Mouse (Mus musculus): ENCODE results near the gene Pmvk. TPM values are rescaled to one million over a fixed set of nuclear protein-coding genes. Genes with fewer than 3 reads are reported as not detected.
"Not testable (repeated sequence)": the region's sequence is repeated elsewhere in the genome, so short reads cannot be mapped to it uniquely, and the experiment has no call there.

Gene Pmvk
- total RNA-seq, 4 experiments from 2014 or later: 4.8 to 8.6 (median 6.6) TPM

DNA sequence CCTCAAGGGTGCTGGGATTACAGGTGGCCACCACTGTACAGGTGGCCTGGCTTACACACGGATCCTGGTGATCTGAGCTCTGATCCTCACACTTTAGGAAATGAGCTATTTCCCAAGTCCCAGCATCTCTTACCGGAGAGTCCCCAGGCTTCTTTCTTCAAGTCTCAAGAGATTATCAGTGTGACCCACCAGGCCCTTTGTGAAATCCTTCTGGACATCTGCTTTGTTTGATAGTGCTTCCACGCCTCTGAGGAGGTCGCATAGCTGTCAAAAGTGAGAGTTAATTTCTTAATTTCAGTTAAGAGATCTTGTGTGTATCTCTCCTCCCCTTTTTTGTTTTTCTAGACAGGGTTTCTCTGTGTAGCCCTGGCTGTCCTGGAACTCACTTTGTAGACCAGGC is 28.5 kb upstream of the Pmvk start:
- no peak for DNase-seq (ENCODE audit: low spot score in 2 of 2)

DNA sequence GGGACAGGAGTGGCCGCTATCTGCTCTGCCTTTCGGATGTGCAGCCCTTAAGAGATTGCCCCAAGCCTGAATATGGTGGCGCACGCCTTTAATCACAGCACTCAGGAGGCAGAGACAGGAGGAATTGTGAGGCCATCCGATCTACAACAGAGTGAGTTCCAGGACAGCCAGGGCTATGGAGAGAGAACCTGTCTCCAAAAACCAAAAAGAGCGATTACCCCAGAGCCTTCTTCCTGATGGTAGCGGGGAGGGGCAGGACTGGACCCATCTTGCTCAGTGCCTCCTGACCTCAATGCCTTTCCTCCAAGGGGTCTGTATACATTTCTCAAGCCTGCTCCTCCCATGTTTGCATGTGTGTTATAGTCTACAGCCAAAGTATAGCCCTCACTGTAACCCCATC is 25.3 kb upstream of the Pmvk start:
- DNase-seq (ENCODE audit: low spot score in 2 of 2): not testable (repeated sequence)

GRCm38 (mm10) chr3:89430171-89431159 is 23.9 kb upstream of the Pmvk start, which contains the start of gene Pygo2:
TSS of gene Pygo2 (plus strand) at chr3:89430214.
- DNase-seq (ENCODE audit: low spot score in 2 of 2): peak; percentile 91 to 95

DNA sequence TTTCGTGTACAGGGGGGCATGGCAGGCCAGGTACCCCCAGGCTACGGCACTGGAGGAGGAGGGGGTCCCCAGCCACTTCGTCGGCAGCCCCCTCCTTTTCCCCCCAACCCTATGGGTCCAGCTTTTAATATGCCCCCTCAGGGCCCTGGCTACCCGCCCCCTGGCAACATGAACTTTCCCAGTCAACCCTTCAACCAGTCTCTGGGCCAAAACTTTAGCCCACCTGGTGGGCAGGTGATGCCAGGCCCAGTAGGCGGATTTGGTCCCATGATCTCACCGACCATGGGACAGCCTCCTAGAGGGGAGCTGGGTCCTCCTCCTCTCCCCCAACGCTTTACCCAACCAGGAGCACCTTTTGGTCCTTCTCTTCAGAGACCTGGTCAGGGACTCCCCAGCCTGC is 21.7 kb upstream of the Pmvk start:
- no peak for DNase-seq (ENCODE audit: low spot score in 2 of 2)

DNA sequence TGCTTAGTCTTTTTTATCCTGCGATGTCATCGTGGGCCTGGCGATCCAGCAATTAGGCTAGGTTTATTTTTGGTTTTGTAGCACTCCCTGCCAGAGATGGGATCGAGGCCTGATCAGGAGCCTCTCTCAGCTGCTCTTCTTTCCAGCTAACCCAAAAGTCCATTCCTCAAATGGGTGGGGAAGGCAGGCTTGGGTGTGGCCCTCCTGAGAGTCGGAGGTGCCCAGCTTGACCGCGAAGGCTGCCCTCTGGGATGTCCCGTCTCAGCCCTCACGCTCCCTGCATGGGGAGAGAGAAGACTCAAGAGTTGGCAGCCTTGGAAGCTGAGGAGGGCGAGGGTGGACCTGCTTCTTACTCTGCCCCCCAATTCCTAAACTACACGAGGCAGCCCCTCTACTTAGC is 19.8 kb upstream of the Pmvk start:
- no peak for DNase-seq (ENCODE audit: low spot score in 2 of 2)

DNA sequence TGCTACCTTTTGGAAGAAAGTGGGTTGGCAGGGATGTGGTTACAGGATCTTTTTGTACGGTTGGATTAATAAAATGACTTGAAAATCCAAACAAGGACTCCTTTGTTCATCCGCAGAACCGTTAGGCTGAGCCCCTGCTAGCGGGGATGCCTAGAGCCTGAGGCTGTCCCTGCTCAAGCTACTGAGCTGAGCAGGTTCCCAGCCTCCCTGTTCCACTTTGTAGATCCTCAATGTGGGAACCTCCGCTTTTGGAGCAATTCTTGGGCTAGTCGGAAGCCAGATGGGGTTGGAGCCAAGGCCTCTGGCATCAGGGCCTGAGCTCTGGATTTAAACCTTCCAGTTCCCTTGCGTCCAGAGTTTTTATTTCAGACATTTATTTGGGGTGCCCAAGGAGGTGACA is 19.3 kb upstream of the Pmvk start:
- no peak for DNase-seq (ENCODE audit: low spot score in 2 of 2)

GRCm38 (mm10) chr3:89436176-89437113 is 17.9 kb upstream of the Pmvk start, which contains the start of gene Pbxip1:
TSS of gene Pbxip1 (plus strand) at chr3:89436706.
- DNase-seq (ENCODE audit: low spot score in 2 of 2): peak; percentile 81

DNA sequence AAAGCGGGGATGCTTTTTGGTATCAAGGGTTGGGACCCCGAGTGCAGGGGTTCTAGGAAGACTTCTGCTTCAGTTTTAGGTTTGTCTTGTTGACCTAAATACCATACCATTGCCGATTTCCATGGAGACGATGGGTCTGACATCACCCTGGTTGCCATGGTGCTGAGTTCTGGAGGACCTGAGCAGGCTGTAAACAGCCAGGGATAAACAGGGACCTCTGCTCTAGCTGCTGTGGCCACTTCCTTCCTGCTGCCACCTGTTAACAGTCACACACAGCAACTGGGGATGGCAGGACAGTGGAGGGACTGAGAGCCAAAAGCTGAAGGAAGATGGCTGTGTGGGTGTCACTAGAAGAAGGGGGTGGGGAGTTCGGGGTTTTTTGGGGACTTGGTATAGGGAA is 17.1 kb upstream of the Pmvk start:
- DNase-seq (ENCODE audit: low spot score in 2 of 2): peak in 1 of 2 experiments; percentile 24

DNA sequence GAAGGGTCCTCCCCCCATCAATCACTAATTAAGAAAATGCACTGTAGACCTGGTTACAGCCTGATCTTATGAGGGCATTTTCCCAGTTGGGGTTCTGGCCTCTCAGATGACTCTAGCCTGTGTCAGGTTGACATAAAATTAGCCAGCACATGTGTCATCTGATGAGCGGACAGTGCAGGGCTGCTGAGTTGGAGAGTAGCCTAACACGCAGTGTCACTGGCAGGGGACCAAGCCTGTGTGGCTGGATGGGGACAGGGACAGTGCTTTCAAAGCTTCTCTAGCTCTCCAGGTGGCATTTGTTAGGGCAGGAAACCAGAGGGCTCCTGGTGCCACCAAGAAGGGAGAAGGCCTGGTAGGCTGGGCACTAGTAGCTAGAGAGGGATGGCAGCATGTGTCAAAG is 13.7 kb upstream of the Pmvk start:
- DNase-seq (ENCODE audit: low spot score in 2 of 2): peak; percentile 71 to 82

DNA sequence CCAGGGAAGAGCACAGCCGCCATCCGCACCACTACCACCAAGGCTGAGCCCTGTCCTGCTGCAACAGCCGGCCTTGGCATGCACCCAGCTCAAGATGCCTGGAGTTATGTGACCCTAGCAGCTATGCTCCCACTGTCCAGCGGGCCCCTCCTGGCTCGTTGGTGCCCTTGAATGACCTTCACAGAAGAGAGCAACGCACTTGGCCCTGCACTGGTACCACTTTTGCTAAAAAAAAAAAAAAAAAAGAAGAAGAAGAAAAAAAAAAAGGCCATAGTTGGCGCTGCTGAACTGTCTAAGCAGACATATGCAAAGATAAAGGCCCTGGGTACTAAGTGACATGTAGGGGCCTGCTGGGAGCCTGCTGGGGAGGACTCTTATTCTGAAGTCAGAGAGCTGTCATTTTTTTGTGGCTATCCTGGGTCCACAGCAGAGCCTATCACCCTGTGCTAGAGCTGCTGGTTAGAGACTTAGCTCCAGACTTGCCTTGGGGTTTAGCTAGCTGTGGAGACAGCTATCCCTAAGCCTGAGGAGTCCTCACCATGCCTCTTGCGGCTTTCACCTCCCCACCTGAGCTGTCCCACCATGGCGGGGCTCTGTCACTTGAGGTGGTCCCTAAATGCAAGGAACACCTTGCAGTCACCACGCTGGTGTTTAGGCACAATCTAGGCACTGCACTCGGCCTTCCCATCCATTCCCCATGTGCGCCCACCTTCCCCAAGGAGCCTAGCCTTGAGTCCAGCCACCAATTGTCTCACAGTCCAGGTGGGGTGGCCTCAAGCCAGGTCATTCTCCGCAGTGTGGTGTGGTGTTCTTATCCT is 5.4 kb upstream of the Pmvk start:
- peak in 1 of 2 experiments; percentile 45 for DNase-seq (ENCODE audit: low spot score in 2 of 2)

DNA sequence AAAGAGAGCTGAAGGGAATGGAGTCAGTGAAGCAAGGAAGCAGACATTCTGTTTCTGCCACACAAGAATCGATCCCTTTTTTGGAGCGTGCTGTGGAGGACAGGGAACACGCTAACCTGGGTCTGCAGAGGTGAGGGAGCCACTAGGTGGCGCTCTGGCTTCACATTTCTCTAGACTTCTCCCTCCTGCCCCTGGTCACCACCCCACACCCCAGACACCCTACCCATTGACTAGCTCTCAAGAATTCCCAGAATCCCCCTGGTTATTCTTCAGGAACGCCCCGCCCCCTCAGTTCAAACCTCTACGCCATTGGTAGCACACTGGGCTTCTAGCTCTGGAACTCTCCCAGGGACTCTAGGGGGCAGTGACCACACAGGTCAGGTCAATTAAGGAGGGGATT is 4.8 kb upstream of the Pmvk start:
- peak; percentile 61 to 67 for DNase-seq (ENCODE audit: low spot score in 2 of 2)

DNA sequence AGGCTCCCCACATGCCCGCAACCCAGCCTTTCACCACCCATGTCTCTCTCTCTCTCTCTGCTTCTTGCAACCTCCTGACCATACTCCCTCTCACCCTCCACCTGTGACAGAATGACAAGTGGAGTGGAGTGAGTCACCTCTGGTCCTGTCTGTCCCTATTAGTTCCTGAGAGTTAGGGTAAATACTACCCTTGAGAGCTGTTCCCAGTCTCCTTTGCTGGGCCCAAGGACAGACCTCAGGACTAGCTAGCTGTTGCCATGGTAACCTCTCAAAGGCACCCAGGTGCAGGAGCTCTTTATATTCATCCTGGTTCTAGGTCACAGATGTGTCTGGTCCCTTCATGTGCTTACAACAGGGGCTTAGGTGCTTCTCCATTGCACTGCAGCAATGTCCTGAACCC is 2.4 kb upstream of the Pmvk start:
- no peak for DNase-seq (ENCODE audit: low spot score in 2 of 2)

DNA sequence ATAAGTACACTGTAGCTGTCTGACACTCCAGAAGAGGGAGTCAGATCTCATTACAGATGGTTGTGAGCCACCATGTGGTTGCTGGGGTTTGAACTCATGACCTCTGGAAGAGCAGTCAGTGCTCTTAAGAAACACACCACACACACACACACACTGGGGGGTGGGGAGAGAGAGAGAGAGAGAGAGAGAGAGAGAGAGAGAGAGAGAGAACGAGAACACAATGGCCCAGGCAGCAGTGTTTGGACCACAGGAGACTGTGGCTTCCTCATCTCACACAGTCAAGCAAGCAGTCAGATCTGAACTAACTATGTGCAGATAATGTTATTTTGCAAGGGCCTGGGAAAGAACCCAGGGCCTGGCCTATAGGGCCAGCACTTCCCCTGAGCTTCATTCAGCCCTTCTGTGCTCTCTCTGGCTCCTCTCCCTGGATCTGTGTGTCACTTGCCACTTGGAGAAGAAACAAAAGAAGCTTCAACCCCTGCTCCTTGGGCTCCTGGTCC is 1.5 kb downstream of the Pmvk start:
- no peak for DNase-seq (ENCODE audit: low spot score in 2 of 2)

DNA sequence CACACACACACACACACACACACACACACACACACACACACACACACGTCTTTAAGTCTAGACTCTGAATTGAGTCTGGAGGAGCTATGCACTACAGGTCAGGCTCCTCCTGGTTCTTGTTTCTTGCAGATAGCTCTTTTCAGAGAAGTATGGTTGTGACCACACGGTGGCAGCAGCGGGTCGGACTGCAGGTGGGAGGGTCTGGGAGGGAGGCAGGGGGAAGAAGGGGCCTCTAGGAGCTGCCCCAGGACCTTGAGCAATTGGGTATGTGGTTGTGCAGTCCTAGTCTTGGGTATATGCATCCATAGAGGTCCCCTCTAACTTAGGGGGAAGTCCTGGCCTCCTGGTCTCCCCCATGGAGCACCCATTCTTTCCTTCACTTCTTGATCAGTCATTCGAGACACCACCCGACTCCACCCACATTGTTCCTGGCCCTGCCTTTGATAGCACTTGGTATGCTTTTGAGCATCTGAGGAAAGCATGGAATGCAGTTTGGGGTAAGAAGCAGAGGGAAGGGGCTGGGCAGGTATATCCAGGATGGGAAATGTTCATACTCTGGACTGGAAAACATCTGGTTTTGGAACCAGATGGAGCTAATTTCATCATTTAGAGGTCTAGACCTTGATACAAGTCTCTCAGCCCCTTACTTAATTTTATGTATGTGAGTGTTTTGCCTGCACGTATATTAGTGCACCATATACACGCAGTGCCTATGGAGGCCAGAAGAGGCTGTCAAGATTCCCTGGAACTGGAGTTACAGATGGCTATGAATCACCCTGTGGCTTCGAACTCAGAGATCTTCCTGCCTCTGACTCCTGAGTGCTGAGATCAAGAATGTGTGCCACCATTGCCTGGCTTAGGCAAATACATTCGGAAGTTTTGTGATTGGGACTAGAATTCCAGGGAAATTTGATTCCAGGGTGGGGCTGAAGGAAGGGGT is 2.7 kb downstream of the Pmvk start:
- DNase-seq (ENCODE audit: low spot score in 2 of 2): peak in 1 of 2 experiments; percentile 49

DNA sequence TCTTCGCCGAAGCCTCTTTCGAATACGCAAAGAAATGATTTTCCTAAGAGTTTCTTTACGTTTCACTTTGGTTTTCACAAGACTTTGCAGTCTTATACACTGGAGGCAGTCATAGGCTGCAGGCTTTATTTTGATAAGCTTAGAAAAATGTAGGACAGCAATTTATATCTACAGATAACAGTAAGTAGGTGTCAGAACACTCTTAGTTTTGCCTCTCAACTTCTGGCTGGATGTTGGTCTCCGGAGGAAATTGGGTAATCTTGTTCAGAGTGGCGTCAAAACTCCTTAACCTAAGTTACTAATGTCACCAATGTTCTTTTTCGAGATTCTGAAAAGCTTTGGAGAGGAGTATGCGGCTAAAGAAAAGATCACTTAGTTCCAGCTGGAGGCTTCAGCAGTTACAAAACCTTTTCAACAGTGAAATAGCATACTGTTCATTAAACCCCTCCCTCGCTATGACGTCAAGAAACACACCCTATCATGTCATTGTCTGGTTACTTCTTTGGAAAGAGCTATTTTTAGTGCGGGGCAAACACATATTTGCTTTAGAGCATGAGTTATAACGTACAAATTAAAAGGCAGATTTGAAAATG is 4.1 kb downstream of the Pmvk start:
- no peak for DNase-seq (ENCODE audit: low spot score in 2 of 2)

DNA sequence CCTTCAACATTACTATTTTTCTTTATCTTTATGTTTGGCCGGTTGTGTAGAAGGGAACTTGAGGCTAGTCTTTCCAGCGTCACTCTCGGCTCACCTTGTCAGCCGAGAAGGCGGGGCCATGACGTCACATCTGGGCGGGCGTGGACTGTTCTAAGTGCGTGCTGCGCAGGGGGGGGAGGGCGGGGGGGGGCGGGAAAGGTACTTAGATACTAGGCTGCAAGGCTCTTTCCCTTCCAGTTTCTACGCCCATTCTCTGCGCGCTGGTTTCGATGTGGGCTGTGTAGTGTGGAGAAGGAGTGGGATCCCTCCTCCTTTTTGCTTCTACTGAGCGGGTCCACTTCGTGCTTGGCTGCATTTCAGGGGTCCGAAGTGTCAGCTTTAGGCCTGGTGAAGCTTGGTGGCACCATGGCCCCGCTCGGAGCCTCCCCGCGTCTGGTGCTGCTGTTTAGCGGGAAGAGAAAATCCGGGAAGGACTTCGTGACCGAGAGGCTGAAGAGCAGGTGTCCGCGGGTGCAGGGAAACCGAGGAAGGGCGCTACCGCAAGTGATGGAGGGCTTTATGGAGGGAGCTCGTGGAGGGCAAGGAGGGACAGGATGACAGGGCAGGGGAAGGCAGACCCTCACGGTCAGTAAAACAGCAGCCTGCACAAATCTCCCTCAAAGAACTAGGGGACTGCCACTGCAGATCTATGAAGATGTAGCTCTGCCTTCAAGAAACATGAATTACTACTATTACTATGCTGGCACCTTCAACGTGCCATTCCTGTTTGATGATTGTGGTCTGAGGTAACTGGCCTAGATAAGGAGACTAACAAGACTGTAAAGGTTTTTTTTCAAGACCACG is 4.8 kb downstream of the Pmvk start:
- DNase-seq (ENCODE audit: low spot score in 2 of 2): peak; percentile 81 to 85

GRCm38 (mm10) chr3:89468268-89468667 is 13.9 kb downstream of the Pmvk start:
- no peak for DNase-seq (ENCODE audit: low spot score in 2 of 2)

- no peak for DNase-seq (ENCODE audit: low spot score in 2 of 2)
Measured at GRCm38 (mm10) chr3:89472280-89472679, 17.9 kb downstream of the Pmvk start.
